Mouse (Mus musculus) right cerebral cortex, adult 2 months (tissue): ENCODE data around the gene Pde4d.
A peak's percentile ranks its signal among the peaks of the same experiment; 100 is the strongest.

ENCODE experiments used
- DNase-seq, 2 experiments: peaks; one replicate each; pipeline ENCODE4 v3.0.0; 2021 to 2022; ENCODE audit warnings: low spot score in 2 of 2

Pde4d gene

GRCm38 (mm10) chr13:108490872-108491271 lies 41.1 kb downstream of the Pde4d start:
- no peak for DNase-seq

- no peak for DNase-seq
Observed at GRCm38 (mm10) chr13:108492886-108493285, 43.1 kb downstream of the Pde4d start.

GRCm38 (mm10) chr13:108494365-108494764 lies 44.6 kb downstream of the Pde4d start:
- DNase-seq, result no peak

GRCm38 (mm10) chr13:108497768-108498167 lies 48.0 kb downstream of the Pde4d start:
- no peak for DNase-seq

- DNase-seq, result no peak
Observed at GRCm38 (mm10) chr13:108498247-108498743, 48.5 kb downstream of the Pde4d start.

- DNase-seq, result no peak
Observed at GRCm38 (mm10) chr13:108498773-108499313, 49.1 kb downstream of the Pde4d start.

- DNase-seq, result no peak
Observed at GRCm38 (mm10) chr13:108501386-108501785, 51.6 kb downstream of the Pde4d start.

GRCm38 (mm10) chr13:108524548-108524947 lies 74.8 kb downstream of the Pde4d start:
- DNase-seq, result no peak

GRCm38 (mm10) chr13:108524969-108525368 lies 75.2 kb downstream of the Pde4d start:
- no peak for DNase-seq

- DNase-seq, result no peak
Observed at GRCm38 (mm10) chr13:108526258-108527007, 76.7 kb downstream of the Pde4d start.

- no peak for DNase-seq
Observed at GRCm38 (mm10) chr13:108527090-108527770, 77.5 kb downstream of the Pde4d start.

- DNase-seq, result no peak
Observed at GRCm38 (mm10) chr13:108528343-108528742, 78.6 kb downstream of the Pde4d start.

GRCm38 (mm10) chr13:108532875-108533274 lies 83.1 kb downstream of the Pde4d start:
- DNase-seq, result no peak

GRCm38 (mm10) chr13:108536436-108536835 lies 86.7 kb downstream of the Pde4d start:
- DNase-seq, result no peak

GRCm38 (mm10) chr13:108536951-108537350 lies 87.2 kb downstream of the Pde4d start:
- no peak for DNase-seq

- DNase-seq, result no peak
Observed at GRCm38 (mm10) chr13:108538760-108539369, 89.1 kb downstream of the Pde4d start.

- DNase-seq, result no peak
Observed at GRCm38 (mm10) chr13:108541488-108541887, 91.7 kb downstream of the Pde4d start.

GRCm38 (mm10) chr13:108542342-108542761 lies 92.6 kb downstream of the Pde4d start:
- DNase-seq, result peak in 1 of 2 experiments; percentile 41

GRCm38 (mm10) chr13:108552288-108552687 lies 102.5 kb downstream of the Pde4d start:
- DNase-seq, result no peak

GRCm38 (mm10) chr13:108552995-108553394 lies 103.2 kb downstream of the Pde4d start:
- no peak for DNase-seq

GRCm38 (mm10) chr13:108554901-108555300 lies 105.2 kb downstream of the Pde4d start:
- DNase-seq, result no peak

- no peak for DNase-seq
Observed at GRCm38 (mm10) chr13:108596938-108597337, 147.2 kb downstream of the Pde4d start.
